Mouse (Mus musculus) liver, adult 2 months (tissue): ENCODE measurements at regions not wholly inside any gene's neighbourhood (a gene's known extent, or its start where the extent isn't known, plus 50 kb on each side); places are given as distances from the start of the nearest gene placed in this dataset.

Experiments used
- CTCF ChIP-seq: fragments of 200-500 bp; IDR thresholded peaks from 2 replicates; pipeline ENCODE4 v1.5.1; 2011; ENCODE audit warnings: low read depth, low read length, control low read depth
- POLR2A ChIP-seq: fragments of 200-500 bp; IDR thresholded peaks from 2 replicates; pipeline ENCODE4 v1.6.1; 2011; ENCODE audit warnings: low read length, control low read depth; ENCODE audit not compliant: insufficient read depth; ENCODE audit errors: extremely low read depth

DNA sequence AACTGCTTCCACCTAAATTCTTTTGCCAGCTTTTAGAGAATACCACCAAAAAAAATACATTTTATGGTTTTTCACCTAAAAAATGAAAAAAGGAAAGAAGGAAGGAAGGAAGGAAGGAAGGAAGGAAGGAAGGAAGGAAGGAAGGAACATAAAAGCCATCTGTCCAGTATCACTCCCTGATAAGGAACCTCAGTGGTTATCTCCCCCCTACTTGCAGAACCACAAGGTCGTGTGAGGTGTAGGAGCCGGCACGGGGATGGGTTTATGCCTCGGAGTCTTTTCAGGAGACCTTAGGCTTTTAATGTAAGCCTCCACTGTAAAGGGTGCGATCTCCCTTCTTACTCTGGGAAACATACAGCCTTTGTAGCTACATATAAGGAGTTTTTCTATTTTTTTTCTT lies 180.8 kb upstream of the Kbtbd8 start:
- no peak for TF ChIP-seq CTCF
- no peak for TF ChIP-seq POLR2A
